Mouse (Mus musculus) lung, embryonic 15.5 days (tissue): ENCODE measurements around the gene Rpp14. TPM values are rescaled to one million over a fixed set of nuclear protein-coding genes. Genes with fewer than 3 reads are reported as not detected.
A peak's percentile ranks its signal among the peaks of the same experiment; 100 is the strongest.

Source experiments
- ATAC-seq: fragments of 200-750 bp; cut with Nextera tagmentation; 2 replicates; pipeline ENCODE4 v1.8.0; 2017; ENCODE audit warnings: moderate number of reproducible peaks, borderline replicate concordance; ENCODE audit not compliant: low FRiP score, low TSS enrichment; ENCODE audit errors: extremely low read depth
- H3K27ac ChIP-seq: fragments of 300-500 bp; sonication (generic); 2 replicates; pipeline ENCODE4 v1.5.1; 2015; ENCODE audit warnings: moderate library complexity, mild to moderate bottlenecking, inconsistent platforms
- H3K27me3 ChIP-seq: fragments of 300-500 bp; sonication (generic); 2 replicates; pipeline ENCODE4 v1.6.1; 2015; ENCODE audit warnings: inconsistent platforms
- H3K36me3 ChIP-seq: fragments of 300-500 bp; sonication (generic); 2 replicates; pipeline ENCODE4 v1.6.1; 2015; ENCODE audit warnings: inconsistent platforms
- H3K4me1 ChIP-seq: fragments of 300-500 bp; sonication (generic); 2 replicates; pipeline ENCODE4 v1.6.1; 2015; ENCODE audit warnings: inconsistent platforms
- H3K4me2 ChIP-seq: fragments of 300-500 bp; sonication (generic); 2 replicates; pipeline ENCODE4 v1.6.1; 2015; ENCODE audit warnings: inconsistent platforms, mild to moderate bottlenecking, moderate library complexity
- H3K4me3 ChIP-seq: fragments of 300-500 bp; sonication (generic); 2 replicates; pipeline ENCODE4 v1.5.1; 2015; ENCODE audit warnings: mild to moderate bottlenecking, inconsistent platforms
- H3K9ac ChIP-seq: fragments of 300-500 bp; sonication (generic); 2 replicates; pipeline ENCODE4 v1.6.1; 2015; ENCODE audit warnings: inconsistent platforms
- H3K9me3 ChIP-seq: fragments of 300-500 bp; sonication (generic); 2 replicates; pipeline ENCODE4 v1.6.1; 2016; ENCODE audit warnings: inconsistent platforms
- WGBS: fragments of 180-500 bp; shearing (Covaris S2); methylation state at CpG from one replicate; pipeline ENCODE4 v1.1.7; 2015; 5-methylcytosine and 5-hydroxymethylcytosine counted together
- polyA plus RNA-seq: library from polyadenylated mRNA; unstranded; fragments of >200 nt; fragmentation: Nextera tagmentation; extraction: Ambion mirVana; gene quantifications from 2 replicates; pipeline ENCODE4 v1.2.1, GENCODE M21; 2015

Rpp14 gene
- polyA plus RNA-seq, 1 experiment from 2014 or later: 44.8 TPM

DNA sequence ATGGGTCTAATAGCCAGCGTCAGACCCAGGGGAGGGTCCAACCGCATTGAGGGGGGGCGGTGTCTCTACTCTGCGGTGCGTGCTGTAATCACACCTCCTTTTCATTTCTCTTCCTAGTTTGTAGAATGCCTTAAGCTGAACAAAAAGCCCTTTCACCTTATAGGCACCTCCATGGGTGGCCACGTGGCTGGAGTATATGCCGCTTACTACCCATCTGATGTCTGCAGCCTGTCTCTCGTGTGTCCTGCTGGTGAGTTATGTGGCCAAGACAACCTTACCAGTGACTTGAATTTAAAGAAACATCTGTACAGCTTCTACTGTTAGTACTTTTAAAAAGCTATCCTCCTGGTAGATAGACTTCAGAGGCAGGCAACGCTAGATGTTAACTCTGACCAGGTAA, 37.6 kb upstream of the Rpp14 start:
- Histone ChIP-seq H3K36me3 (no peaks in the 10 kb centered on the region), H3K27ac (no peak overlapping the region), H3K4me3 (no peak overlapping the region), H3K27me3 (no peaks in the 10 kb centered on the region), H3K9ac (no peak overlapping the region), H3K4me2 (no peak overlapping the region), H3K9me3 (no peaks in the 10 kb centered on the region), H3K4me1 (no peaks in the 10 kb centered on the region)
- ATAC-seq: no peak
- 94% methylated on average over 9 of the region's 9 CpGs for WGBS

DNA sequence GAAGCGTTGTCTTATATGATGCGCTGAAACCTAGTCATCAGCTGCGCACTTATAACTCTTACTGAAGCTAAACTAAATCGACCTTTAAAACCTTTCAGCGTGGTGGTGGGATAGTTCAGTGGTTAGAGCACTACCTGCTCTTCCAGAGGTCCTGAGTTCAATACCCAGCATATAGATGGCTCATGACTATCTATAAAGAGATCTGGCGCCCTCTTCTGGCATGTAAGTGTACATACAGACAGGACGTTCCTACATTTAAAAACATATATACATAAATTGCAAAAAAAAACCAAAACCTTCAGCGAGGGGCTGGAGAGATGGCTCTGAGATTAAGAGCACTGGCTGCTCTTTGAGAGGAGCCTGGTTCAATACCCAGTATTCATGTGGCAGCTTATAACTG, 35.8 kb upstream of the Rpp14 start:
- H3K4me1 ChIP-seq: no peaks in the 10 kb centered on the region

DNA sequence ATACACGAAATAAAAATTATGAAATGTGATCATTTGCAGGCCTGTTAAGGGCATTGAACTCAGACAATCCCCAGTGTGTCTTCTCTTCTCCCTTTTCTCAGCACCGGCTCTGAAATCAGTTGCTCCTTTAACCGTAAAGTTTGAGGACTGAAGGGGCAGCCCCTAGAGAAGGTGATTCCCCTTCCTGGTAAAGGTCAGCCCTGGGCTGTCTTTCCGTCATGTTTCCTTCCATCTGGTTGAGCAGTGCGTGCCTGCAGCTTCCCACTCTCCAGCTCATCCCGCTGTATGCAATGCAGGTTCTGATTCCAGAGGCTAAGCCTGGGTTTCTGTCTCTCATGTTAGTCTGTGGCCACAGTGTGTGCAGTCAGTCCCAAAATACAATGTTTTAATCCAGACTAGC, 35.4 kb upstream of the Rpp14 start:
- no peaks in the 10 kb centered on the region for H3K9me3 ChIP-seq
- H3K4me1 ChIP-seq: no peaks in the 10 kb centered on the region
- no peak overlapping the region for H3K27ac ChIP-seq
- H3K27me3 ChIP-seq: no peaks in the 10 kb centered on the region
- no peak overlapping the region for H3K4me3 ChIP-seq
- ATAC-seq: no peak
- WGBS: 82% methylated on average over 6 of the region's 6 CpGs
- no peaks in the 10 kb centered on the region for H3K36me3 ChIP-seq
- H3K4me2 ChIP-seq: no peak overlapping the region
- no peak overlapping the region for H3K9ac ChIP-seq

More for the DNA sequence above, 35.8 kb upstream of the Rpp14 start:
- Histone ChIP-seq H3K4me2 (no peak overlapping the region), H3K9me3 (no peaks in the 10 kb centered on the region), H3K4me3 (no peak overlapping the region), H3K27ac (no peak overlapping the region), H3K36me3 (no peaks in the 10 kb centered on the region), H3K27me3 (no peaks in the 10 kb centered on the region), H3K9ac (no peak overlapping the region)
- no peak for ATAC-seq
- WGBS: 68% methylated on average over 8 of the region's 8 CpGs

DNA sequence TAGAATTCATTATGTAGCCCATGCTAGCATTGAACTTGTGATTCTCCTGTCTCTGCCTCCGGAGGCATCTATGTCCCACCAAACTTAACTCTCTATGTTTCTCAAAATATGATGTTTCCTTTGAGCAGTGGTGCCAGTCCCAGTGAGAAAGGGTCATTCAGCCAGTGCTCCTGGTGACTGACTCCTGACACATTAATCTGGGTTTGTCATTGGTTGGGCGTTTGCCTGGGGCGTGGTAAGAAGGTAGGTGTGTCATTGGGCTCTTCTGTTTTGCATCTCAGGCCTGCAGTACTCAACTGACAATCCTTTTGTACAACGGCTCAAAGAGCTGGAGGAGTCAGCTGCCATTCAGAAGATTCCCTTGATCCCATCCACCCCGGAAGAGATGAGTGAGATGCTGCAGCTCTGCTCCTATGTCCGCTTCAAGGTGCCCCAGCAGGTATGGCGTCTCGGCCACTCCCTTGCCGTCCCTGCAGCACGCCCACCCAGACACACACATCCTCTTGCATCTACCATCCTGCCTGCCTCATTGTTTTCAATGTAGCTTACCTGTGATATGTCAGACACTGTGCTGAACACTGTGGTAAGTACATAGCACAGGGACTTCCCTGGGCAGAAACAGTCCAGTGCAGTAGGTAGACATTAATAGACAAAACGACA, 34.9 kb upstream of the Rpp14 start:
- no peak for ATAC-seq
- Histone ChIP-seq H3K27me3 (no peaks in the 10 kb centered on the region), H3K9ac (no peak overlapping the region), H3K4me3 (no peak overlapping the region), H3K27ac (no peak overlapping the region), H3K4me1 (no peaks in the 10 kb centered on the region), H3K4me2 (no peak overlapping the region), H3K9me3 (no peaks in the 10 kb centered on the region), H3K36me3 (no peaks in the 10 kb centered on the region)
- WGBS: 81% methylated on average over 11 of the region's 11 CpGs

DNA sequence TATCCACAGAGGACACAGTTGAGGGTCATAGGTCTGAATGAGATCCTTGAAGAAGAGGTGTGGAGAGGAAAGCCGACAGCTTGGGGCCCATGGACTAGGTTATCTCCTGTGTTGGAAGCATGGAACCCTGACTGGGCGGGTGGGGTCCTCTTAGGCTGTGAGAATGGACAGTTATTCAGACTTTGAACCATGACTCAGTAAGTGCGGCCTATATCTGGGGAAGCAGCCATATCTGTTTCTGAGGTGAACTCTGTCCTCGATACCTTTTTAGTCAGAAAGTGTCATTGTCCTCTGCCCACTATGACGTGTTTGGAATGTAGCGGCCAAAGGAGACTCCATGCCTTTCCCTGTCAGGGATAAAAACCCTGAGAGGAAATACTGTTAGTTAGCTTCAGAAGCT, 33.3 kb upstream of the Rpp14 start:
- no peaks in the 10 kb centered on the region for H3K4me1 ChIP-seq
- no peak overlapping the region for H3K4me2 ChIP-seq
- no peak overlapping the region for H3K9ac ChIP-seq
- ATAC-seq: no peak
- H3K27ac ChIP-seq: no peak overlapping the region
- no peaks in the 10 kb centered on the region for H3K9me3 ChIP-seq
- H3K27me3 ChIP-seq: no peaks in the 10 kb centered on the region
- no peaks in the 10 kb centered on the region for H3K36me3 ChIP-seq
- no peak overlapping the region for H3K4me3 ChIP-seq
- WGBS: 96% methylated on average over 6 of the region's 6 CpGs

DNA sequence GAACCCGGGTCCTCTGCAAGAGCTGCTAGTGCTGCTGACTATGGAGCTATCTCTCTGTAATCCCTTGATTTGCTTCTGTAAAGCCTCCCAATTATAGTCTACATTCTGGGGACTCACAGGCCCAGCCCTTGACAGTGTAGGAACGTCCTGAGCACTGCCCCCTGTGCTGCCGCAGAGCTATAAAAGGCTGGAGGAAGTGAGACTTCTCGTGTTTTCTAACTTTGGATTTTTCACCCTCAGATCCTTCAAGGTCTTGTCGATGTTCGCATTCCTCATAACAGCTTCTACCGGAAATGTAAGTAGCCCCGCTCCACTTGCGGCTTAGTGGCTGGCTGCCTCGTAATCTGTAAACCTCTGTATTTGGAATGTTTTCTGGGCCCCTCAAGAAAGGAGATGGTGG, 30.8 kb upstream of the Rpp14 start:
- no peak for ATAC-seq
- 79% methylated on average over 10 of the region's 10 CpGs for WGBS

DNA sequence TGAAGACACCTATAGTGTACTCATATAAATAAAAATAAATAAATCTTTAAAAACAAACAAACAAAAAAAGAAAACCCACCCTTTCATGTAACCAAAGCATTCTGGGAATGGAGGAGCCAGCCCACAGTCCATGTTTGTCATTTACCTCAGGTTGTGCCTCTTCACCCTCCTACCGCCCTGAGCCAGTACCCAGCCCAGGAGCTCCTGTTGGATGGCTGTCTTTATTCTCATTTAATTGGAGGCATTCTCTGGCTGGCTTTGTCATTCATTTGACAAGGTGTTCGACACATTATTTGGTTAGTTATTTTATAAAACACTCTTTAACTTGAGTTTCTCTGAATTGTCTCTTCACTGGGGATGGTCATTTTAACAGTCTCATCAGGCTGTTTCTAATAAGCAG, 28.3 kb upstream of the Rpp14 start:
- H3K27me3 ChIP-seq: no peaks in the 10 kb centered on the region
- no peaks in the 10 kb centered on the region for H3K36me3 ChIP-seq
- H3K9me3 ChIP-seq: no peaks in the 10 kb centered on the region
- H3K27ac ChIP-seq: no peak overlapping the region
- H3K4me2 ChIP-seq: no peak overlapping the region
- no peaks in the 10 kb centered on the region for H3K4me1 ChIP-seq
- 87% methylated on average over 2 of the region's 2 CpGs for WGBS
- no peak overlapping the region for H3K4me3 ChIP-seq
- H3K9ac ChIP-seq: no peak overlapping the region
- ATAC-seq: no peak

More for the DNA sequence above, 30.8 kb upstream of the Rpp14 start:
- H3K27ac ChIP-seq: no peak overlapping the region
- no peaks in the 10 kb centered on the region for H3K9me3 ChIP-seq
- H3K4me2 ChIP-seq: no peak overlapping the region
- H3K4me1 ChIP-seq: no peaks in the 10 kb centered on the region
- H3K36me3 ChIP-seq: no peaks in the 10 kb centered on the region
- H3K4me3 ChIP-seq: no peak overlapping the region
- H3K9ac ChIP-seq: no peak overlapping the region
- no peaks in the 10 kb centered on the region for H3K27me3 ChIP-seq

DNA sequence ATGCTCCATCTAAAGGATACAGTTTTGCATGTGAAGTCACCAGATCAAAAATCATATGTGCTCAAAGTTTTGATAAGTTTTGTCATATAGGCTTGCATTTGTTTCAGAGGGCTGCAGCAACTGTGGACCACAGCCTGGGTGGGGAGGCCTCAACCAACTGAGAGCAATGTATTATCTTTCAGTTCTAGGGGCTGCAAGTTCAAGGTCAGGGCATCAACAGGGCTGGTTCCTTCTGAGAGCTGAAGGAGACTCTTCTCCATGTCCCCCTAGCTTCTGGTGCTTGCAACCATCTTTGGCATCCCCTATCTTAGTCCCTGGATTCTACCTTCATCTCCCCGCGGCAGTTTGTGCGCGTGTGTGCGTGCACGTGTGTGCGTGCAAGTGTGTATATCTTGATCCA, 27.5 kb upstream of the Rpp14 start:
- no peak overlapping the region for H3K27ac ChIP-seq
- H3K9ac ChIP-seq: no peak overlapping the region
- H3K27me3 ChIP-seq: no peaks in the 10 kb centered on the region
- no peaks in the 10 kb centered on the region for H3K4me1 ChIP-seq
- no peak for ATAC-seq
- WGBS: 94% methylated on average over 7 of the region's 7 CpGs
- H3K9me3 ChIP-seq: no peaks in the 10 kb centered on the region
- no peak overlapping the region for H3K4me2 ChIP-seq
- H3K36me3 ChIP-seq: no peaks in the 10 kb centered on the region
- no peak overlapping the region for H3K4me3 ChIP-seq

DNA sequence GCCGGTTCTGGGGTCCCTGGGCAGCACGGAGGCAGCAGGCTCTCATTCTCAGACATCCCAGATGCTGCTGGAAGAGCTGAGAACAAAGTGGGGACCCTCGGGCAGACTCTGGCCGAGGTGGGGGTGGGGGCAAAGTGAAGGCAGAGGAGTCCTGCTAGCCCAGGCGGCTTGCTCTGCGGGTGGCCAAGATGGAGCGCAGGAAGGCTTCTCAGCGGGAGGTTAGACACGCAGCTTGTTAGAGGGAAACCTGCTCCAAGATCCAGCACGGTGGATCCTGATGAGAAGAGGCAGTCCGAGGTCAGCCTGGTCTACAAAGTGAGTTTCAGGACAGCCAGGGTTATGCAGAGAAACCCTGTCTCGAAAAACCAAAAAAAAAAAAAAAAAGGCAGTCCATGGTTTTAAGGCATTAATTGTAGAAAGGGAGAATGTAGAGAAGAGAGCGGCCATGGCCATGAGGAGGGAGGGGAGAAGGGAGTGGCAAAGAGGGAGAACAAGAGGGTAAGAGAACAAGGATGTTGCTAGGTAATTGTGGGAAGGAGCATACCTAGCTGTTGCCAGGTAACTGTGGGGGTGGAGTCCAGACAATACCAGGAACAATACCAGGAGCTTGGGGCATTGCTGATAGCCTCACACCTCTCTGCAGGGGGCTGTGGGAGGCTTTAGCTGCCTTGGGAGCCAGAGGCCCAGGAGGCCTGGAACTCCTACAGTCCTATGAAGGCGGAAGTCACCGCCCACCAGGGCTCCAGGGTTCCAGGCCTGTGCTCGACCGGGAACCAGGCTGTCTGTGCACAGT, 25.7 kb upstream of the Rpp14 start:
- 0 out of 2 replicates have a peak, but pooled peaks have one; percentile 35 for ATAC-seq

DNA sequence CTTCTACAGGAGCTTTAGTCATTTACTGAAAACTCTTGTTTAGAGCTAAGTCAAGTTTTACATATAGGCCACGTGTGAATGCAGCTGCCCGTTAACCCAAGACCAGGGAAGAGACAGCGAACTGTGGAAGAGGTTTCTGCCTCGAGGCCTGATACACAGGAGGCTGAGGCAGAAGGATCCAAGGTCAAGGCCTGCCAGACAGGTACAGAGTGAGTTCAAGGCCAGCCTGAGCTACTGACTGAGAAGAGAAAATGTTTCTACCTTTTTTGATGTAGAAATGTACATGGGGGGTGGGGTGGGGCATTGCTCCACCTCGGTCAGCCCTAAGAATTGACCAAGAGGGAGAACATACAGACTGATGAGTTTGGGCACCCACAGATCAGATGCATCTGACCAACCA, 24.1 kb upstream of the Rpp14 start:
- Histone ChIP-seq H3K9me3 (no peaks in the 10 kb centered on the region), H3K4me3 (no peak overlapping the region), H3K36me3 (no peaks in the 10 kb centered on the region), H3K27me3 (no peaks in the 10 kb centered on the region), H3K27ac (no peak overlapping the region), H3K9ac (no peak overlapping the region), H3K4me2 (no peak overlapping the region), H3K4me1 (no peaks in the 10 kb centered on the region)
- WGBS: 88% methylated on average over 5 of the region's 5 CpGs
- no peak for ATAC-seq

More for the DNA sequence above, 25.7 kb upstream of the Rpp14 start:
- WGBS: 34% methylated on average over 17 of the region's 17 CpGs
- Histone ChIP-seq H3K27ac (no peak overlapping the region), H3K4me3 (no peak overlapping the region), H3K27me3 (no peaks in the 10 kb centered on the region), H3K4me2 (no peak overlapping the region), H3K9ac (no peak overlapping the region), H3K36me3 (no peaks in the 10 kb centered on the region), H3K9me3 (no peaks in the 10 kb centered on the region), H3K4me1 (no peaks in the 10 kb centered on the region)

DNA sequence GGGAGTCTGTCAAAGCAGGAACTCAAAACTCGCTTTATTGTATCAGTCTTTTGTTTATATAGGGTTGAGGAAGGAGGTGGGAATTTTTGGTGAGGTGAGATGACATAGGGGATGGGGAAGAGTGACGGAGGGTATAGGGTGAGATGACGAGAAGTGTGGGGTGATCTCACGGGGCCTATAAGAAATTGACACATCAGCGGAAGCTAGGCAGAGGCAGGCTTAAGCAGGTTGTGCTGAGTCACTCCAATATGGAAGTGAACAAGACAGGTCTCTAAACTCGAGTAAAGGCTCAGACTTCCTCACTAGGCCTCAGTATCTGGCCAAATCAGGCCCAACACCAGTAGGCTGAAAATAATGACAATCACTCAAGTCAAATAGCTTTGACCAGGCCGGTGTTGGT, 20.2 kb upstream of the Rpp14 start:
- no peak for ATAC-seq
- H3K4me1 ChIP-seq: 0 out of 2 replicates have a peak, but pooled peaks cover 3% of the 10 kb centered on the region
- H3K4me3 ChIP-seq: no peak overlapping the region
- H3K4me2 ChIP-seq: no peak overlapping the region
- no peaks in the 10 kb centered on the region for H3K27me3 ChIP-seq
- H3K36me3 ChIP-seq: no peaks in the 10 kb centered on the region
- no peak overlapping the region for H3K9ac ChIP-seq
- WGBS: 87% methylated on average over 7 of the region's 7 CpGs
- H3K27ac ChIP-seq: no peak overlapping the region
- H3K9me3 ChIP-seq: no peaks in the 10 kb centered on the region

DNA sequence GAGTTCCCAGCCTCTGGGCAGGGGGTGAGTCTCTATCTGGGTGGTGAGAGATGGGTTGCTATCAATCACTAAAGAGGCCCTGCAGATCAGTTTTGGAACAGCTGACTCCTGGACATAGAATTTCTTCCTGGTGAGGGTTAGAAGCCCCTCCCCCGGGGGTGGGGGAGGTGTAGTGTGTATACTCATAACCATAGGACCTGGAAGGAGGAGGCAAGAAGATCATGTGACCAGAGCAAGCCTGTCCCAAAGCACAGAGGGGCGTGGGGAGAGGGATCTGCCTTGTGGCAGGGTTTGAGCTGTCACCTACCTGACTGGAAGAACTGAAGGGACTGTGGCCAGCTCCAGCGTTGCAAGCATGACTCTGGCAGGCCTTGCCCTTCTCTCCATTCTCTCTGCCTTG, 18.1 kb upstream of the Rpp14 start:
- Histone ChIP-seq H3K4me2 (no peak overlapping the region), H3K27me3 (no peaks in the 10 kb centered on the region), H3K9me3 (no peaks in the 10 kb centered on the region), H3K36me3 (no peaks in the 10 kb centered on the region), H3K4me3 (no peak overlapping the region), H3K4me1 (0 out of 2 replicates have a peak, but pooled peaks cover 3% of the 10 kb centered on the region), H3K27ac (no peak overlapping the region), H3K9ac (no peak overlapping the region)
- WGBS: 25% methylated on average over 3 of the region's 3 CpGs
- ATAC-seq: no peak
